Mouse (Mus musculus): ENCODE results near the gene Cdh16. TPM values are rescaled to one million over a fixed set of nuclear protein-coding genes. Genes with fewer than 3 reads are reported as not detected.

Gene Cdh16
- polyA plus RNA-seq, 1 experiment from 2014 or later: 0.79 TPM

DNA sequence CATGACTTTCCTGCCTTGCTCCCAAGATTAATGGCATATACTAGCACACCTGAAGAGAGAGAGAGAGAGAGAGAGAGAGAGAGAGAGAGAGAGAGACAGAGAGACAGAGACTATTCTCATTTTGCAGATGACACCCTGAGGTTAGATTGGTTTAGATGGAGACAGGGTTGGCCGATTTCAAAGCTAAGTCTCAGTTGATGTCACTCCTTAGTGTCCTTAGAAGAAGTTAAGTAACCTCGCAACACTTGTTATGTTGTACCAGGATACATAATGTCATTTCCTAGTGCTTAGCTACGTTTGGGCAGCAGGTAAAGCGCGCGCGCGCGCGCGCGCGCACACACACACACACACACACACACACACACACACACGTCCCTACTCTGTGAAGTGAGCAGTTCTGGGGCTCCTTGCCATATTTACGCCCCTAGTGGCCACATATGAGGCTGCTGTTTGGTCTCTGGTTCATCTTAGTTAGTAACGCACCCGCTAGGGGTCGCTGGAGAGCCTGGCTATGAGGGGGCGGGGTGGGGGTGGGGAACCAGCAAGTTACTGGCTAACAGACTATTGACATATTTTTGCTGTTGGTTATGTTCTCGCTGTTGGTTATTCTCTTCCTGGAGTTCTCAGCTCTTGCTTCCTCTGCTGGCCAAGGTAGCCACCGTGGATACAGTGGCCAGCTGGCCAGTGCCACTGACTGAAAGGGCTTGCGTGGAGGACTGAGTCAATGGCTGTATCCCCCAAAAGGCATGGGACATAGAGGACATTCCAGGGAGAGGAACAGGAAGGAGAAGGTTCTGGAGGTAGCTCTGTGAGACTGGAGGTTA, 59.4 kb downstream of the Cdh16 start:
- WGBS: 21% methylated on average over 22 of the region's 22 CpGs
- Histone ChIP-seq H3K4me1 (replicated peaks) (0 out of 2 replicates have a peak, but pooled peaks cover 6% of the 10 kb centered on the region), H3K9ac (no peak overlapping the region), H3K36me3 (no peaks in the 10 kb centered on the region), H3K27me3 (replicated peaks) (no peaks in the 10 kb centered on the region), H3K9me3 (no peaks in the 10 kb centered on the region), H3K4me2 (replicated peaks) (peak overlapping the region; percentile 36), H3K4me3 (replicated peaks) (no peak overlapping the region), H3K27ac (no peak overlapping the region)
- peak; percentile 91 for ATAC-seq

- H3K27ac ChIP-seq: no peak overlapping the region
- 0 out of 2 replicates have a peak, but pooled peaks cover 6% of the 10 kb centered on the region for H3K4me1 ChIP-seq (replicated peaks)
- H3K27me3 ChIP-seq (replicated peaks): no peaks in the 10 kb centered on the region
- H3K9me3 ChIP-seq: no peaks in the 10 kb centered on the region
- no peak for ATAC-seq
- no peak overlapping the region for H3K4me3 ChIP-seq (replicated peaks)
- no peak overlapping the region for H3K4me2 ChIP-seq (replicated peaks)
- no peaks in the 10 kb centered on the region for H3K36me3 ChIP-seq
- no peak overlapping the region for H3K9ac ChIP-seq
Observed at GRCm38 (mm10) chr8:104560731-104561130, 63.5 kb downstream of the Cdh16 start.

- H3K4me2 ChIP-seq (replicated peaks): no peak overlapping the region
- no peak overlapping the region for H3K9ac ChIP-seq
- 54% methylated on average over 7 of the region's 7 CpGs for WGBS
- H3K9me3 ChIP-seq: no peaks in the 10 kb centered on the region
- no peaks in the 10 kb centered on the region for H3K4me1 ChIP-seq (replicated peaks)
- ATAC-seq: no peak
- H3K36me3 ChIP-seq: no peaks in the 10 kb centered on the region
- no peak overlapping the region for H3K4me3 ChIP-seq (replicated peaks)
- 0 out of 2 replicates have a peak, but pooled peaks cover 3% of the 10 kb centered on the region for H3K27me3 ChIP-seq (replicated peaks)
- H3K27ac ChIP-seq: no peak overlapping the region
Observed at GRCm38 (mm10) chr8:104557226-104557625, 67.0 kb downstream of the Cdh16 start.

- H3K27ac ChIP-seq: no peak overlapping the region
- H3K36me3 ChIP-seq: no peaks in the 10 kb centered on the region
- whole genome bisulfite sequencing: 91% methylated on average over 4 of the region's 4 CpGs
- no peak overlapping the region for H3K9ac ChIP-seq
- no peak for ATAC-seq
- H3K4me2 ChIP-seq (replicated peaks): no peak overlapping the region
- no peaks in the 10 kb centered on the region for H3K4me1 ChIP-seq (replicated peaks)
- no peaks in the 10 kb centered on the region for H3K9me3 ChIP-seq
- H3K27me3 ChIP-seq (replicated peaks): 0 out of 2 replicates have a peak, but pooled peaks cover 3% of the 10 kb centered on the region
- no peak overlapping the region for H3K4me3 ChIP-seq (replicated peaks)
Observed at GRCm38 (mm10) chr8:104555191-104555590, 69.0 kb downstream of the Cdh16 start.

Other genes with a start within 250 kb of the Cdh16 start
- 6.3 and 6.9 TPM in 2 replicates for gene Cmtm4, start 228.6 kb downstream of the Cdh16 start, polyA plus RNA-seq (2015; fragmentation: Nextera tagmentation; extraction: Ambion mirVana)
- gene Dync1li2, start 181.3 kb downstream of the Cdh16 start, polyA plus RNA-seq (2015; fragmentation: Nextera tagmentation; extraction: Ambion mirVana): 46.0 and 46.1 TPM in 2 replicates
- gene Terb1, start 114.5 kb downstream of the Cdh16 start, polyA plus RNA-seq (2015; fragmentation: Nextera tagmentation; extraction: Ambion mirVana): 0.15 and 0.41 TPM in 2 replicates
- 73.7 and 83.5 TPM in 2 replicates for gene Nae1, start 89.8 kb downstream of the Cdh16 start, polyA plus RNA-seq (2015; fragmentation: Nextera tagmentation; extraction: Ambion mirVana)
- gene Car7, start 89.7 kb downstream of the Cdh16 start, polyA plus RNA-seq (2015; fragmentation: Nextera tagmentation; extraction: Ambion mirVana): 1.0 and 1.1 TPM in 2 replicates
- gene Pdp2, start 32.9 kb downstream of the Cdh16 start, polyA plus RNA-seq (2015; fragmentation: Nextera tagmentation; extraction: Ambion mirVana): 16.1 and 17.0 TPM in 2 replicates
- 4.6 and 4.8 TPM in 2 replicates for gene Rrad, start 6.9 kb upstream of the Cdh16 start, polyA plus RNA-seq (2015; fragmentation: Nextera tagmentation; extraction: Ambion mirVana)
- 93.2 and 101 TPM in 2 replicates for gene Ciao2b, start 17.6 kb upstream of the Cdh16 start, polyA plus RNA-seq (2015; fragmentation: Nextera tagmentation; extraction: Ambion mirVana)
- 5.1 and 5.4 TPM in 2 replicates for gene Ces2a, start 109.6 kb upstream of the Cdh16 start, polyA plus RNA-seq (2015; fragmentation: Nextera tagmentation; extraction: Ambion mirVana)
- gene Ces2b, start 207.2 kb upstream of the Cdh16 start, polyA plus RNA-seq (2015; fragmentation: Nextera tagmentation; extraction: Ambion mirVana): 0.41 and 0.51 TPM in 2 replicates
- gene Ces2c, start 222.7 kb upstream of the Cdh16 start, polyA plus RNA-seq (2015; fragmentation: Nextera tagmentation; extraction: Ambion mirVana): 1.1 and 1.6 TPM in 2 replicates

Measured in intestine, embryonic 15.5 days (tissue).